Mouse (Mus musculus) forebrain, embryonic 14.5 days (tissue): ENCODE measurements at regions not wholly inside any gene's neighbourhood (a gene's known extent, or its start where the extent isn't known, plus 50 kb on each side); places are given as distances from the start of the nearest gene placed in this dataset.
A peak's percentile ranks its signal among the peaks of the same experiment; 100 is the strongest.

Experiments used
- ATAC-seq: fragments of 200-750 bp; cut with Nextera tagmentation; 2 replicates; pipeline ENCODE4 v1.8.0; 2017; ENCODE audit warnings: mild to moderate bottlenecking, moderate library complexity
- DNase-seq: peaks from one replicate; pipeline ENCODE4 v3.0.0-alpha.2; 2015; ENCODE audit warnings: low spot score
- H3K27ac ChIP-seq: fragments of 300-500 bp; sonication (generic); 2 replicates; pipeline ENCODE4 v1.5.1; 2014; ENCODE audit warnings: low read depth, mild to moderate bottlenecking, control low read depth, low read length, moderate library complexity
- H3K27me3 ChIP-seq: fragments of 300-500 bp; sonication (generic); replicated peaks from 2 replicates; pipeline ENCODE4 v1.6.1; 2014; ENCODE audit warnings: low read length, control low read depth, mixed read lengths; ENCODE audit not compliant: control insufficient read depth, insufficient read depth
- H3K36me3 ChIP-seq: fragments of 300-500 bp; sonication (generic); 2 replicates; pipeline ENCODE4 v1.6.1; 2014; ENCODE audit warnings: low read length, control low read depth; ENCODE audit not compliant: control insufficient read depth, insufficient read depth
- H3K4me1 ChIP-seq: fragments of 300-500 bp; sonication (generic); 2 replicates; pipeline ENCODE4 v1.6.1; 2014; ENCODE audit warnings: antibody characterized with exemption, low read length, control low read depth; ENCODE audit not compliant: control insufficient read depth, insufficient read depth
- H3K4me2 ChIP-seq: fragments of 300-500 bp; sonication (generic); 2 replicates; pipeline ENCODE4 v1.6.1; 2014; ENCODE audit warnings: mild to moderate bottlenecking, control low read depth, low read length
- H3K4me3 ChIP-seq: fragments of 300-500 bp; sonication (generic); 2 replicates; pipeline ENCODE4 v1.5.1; 2014; ENCODE audit warnings: low read depth, low read length, control low read depth
- H3K9ac ChIP-seq: fragments of 300-500 bp; sonication (generic); 2 replicates; pipeline ENCODE4 v1.6.1; 2014; ENCODE audit warnings: mild to moderate bottlenecking, low read length, control low read depth, moderate library complexity
- H3K9me3 ChIP-seq: fragments of 300-500 bp; sonication (generic); replicated peaks from 2 replicates; pipeline ENCODE4 v1.6.1; 2016; ENCODE audit warnings: low read length, control low read depth, mixed read lengths; ENCODE audit not compliant: control insufficient read depth
- WGBS: fragments of 180-500 bp; shearing (Covaris S2); extraction: QIAGEN DNeasy Blood & Tissue Kit; methylation state at CpG from one replicate; pipeline ENCODE4 v1.1.7; 2014; 5-methylcytosine and 5-hydroxymethylcytosine counted together

DNA sequence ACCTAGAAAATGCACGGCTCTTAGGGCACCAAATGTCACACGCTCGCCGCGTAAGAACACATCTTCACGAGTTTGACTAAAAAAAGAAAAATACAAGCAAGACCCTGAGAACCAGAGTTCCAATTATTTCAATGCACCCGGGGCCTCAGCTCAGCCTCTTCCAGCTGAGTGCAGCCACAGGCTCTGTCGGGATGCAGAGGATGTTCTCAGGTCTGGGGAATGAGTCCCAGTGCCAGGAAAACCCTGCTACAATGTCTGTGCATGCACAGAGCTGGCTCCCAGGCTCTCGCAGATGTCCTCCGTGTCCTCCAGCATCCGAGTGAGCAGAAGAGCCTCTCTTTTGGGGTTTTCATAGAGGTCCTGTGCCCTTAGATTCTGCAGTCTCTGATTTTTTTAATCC is 219.1 kb downstream of the Fndc1 start:
- DNase-seq (no peak), ATAC-seq (no peak)
- H3K27me3 ChIP-seq, result no peaks in the 10 kb centered on the region
- no peak overlapping the region for H3K9ac ChIP-seq
- H3K9me3 ChIP-seq, result no peaks in the 10 kb centered on the region
- H3K4me1 ChIP-seq, result no peaks in the 10 kb centered on the region
- WGBS, result 79% methylated on average over 11 of the region's 11 CpGs
- H3K4me3 ChIP-seq, result no peak overlapping the region
- H3K27ac ChIP-seq, result no peak overlapping the region
- H3K4me2 ChIP-seq, result no peak overlapping the region
- H3K36me3 ChIP-seq, result no peaks in the 10 kb centered on the region

DNA sequence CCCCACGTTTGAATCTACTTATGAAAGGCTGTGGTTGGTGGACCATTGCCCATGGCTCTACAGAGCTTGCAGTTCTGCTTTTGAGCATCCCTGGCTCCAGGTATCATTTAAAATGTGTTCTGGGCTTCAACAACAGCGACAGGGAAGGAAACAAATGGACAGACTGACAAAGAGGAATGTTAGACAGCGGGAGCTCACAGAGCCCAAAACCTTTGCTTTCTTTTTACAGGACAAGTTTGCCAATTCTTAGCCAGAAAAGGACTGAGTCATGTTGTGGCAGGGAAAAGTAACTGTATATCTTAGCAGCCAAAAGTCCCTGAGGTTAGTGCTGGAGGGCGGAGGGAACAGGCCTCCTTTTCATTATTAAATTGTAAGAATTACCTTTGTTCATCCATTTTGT is 219.7 kb downstream of the Fndc1 start:
- Histone ChIP-seq H3K4me3 (no peak overlapping the region), H3K27me3 (no peaks in the 10 kb centered on the region), H3K27ac (no peak overlapping the region), H3K9ac (no peak overlapping the region), H3K36me3 (no peaks in the 10 kb centered on the region), H3K4me1 (no peaks in the 10 kb centered on the region), H3K4me2 (no peak overlapping the region), H3K9me3 (no peaks in the 10 kb centered on the region)
- ATAC-seq (no peak), DNase-seq (no peak)
- WGBS, result 74% methylated on average over 4 of the region's 4 CpGs

- Histone ChIP-seq H3K27ac (no peak overlapping the region), H3K36me3 (no peaks in the 10 kb centered on the region), H3K9me3 (no peaks in the 10 kb centered on the region), H3K9ac (no peak overlapping the region), H3K4me1 (no peaks in the 10 kb centered on the region), H3K4me3 (no peak overlapping the region), H3K4me2 (no peak overlapping the region), H3K27me3 (no peaks in the 10 kb centered on the region)
- peak; percentile 14 for DNase-seq
- ATAC-seq, result no peak
- WGBS, result 34% methylated on average over 5 of the region's 5 CpGs
Observed at GRCm38 (mm10) chr17:7604813-7605504, 219.7 kb upstream of the Unc93a2 start.

- Histone ChIP-seq H3K27me3 (no peaks in the 10 kb centered on the region), H3K27ac (no peak overlapping the region), H3K4me1 (no peaks in the 10 kb centered on the region), H3K9me3 (no peaks in the 10 kb centered on the region), H3K4me3 (no peak overlapping the region), H3K9ac (no peak overlapping the region), H3K4me2 (no peak overlapping the region), H3K36me3 (no peaks in the 10 kb centered on the region)
- no peak for DNase-seq
- no peak for ATAC-seq
- WGBS, result 87% methylated on average over 3 of the region's 3 CpGs
Observed at GRCm38 (mm10) chr17:7604096-7604495, 218.8 kb upstream of the Unc93a2 start.

- no peaks in the 10 kb centered on the region for H3K36me3 ChIP-seq
- no peaks in the 10 kb centered on the region for H3K4me1 ChIP-seq
- ATAC-seq (no peak), DNase-seq (peak; percentile 9)
- no peaks in the 10 kb centered on the region for H3K9me3 ChIP-seq
- no peak overlapping the region for H3K27ac ChIP-seq
- 63% methylated on average over 2 of the region's 2 CpGs for WGBS
- no peak overlapping the region for H3K4me3 ChIP-seq
- H3K4me2 ChIP-seq, result no peak overlapping the region
- H3K9ac ChIP-seq, result no peak overlapping the region
- no peaks in the 10 kb centered on the region for H3K27me3 ChIP-seq
Observed at GRCm38 (mm10) chr17:7600555-7600954, 215.3 kb upstream of the Unc93a2 start.

- no peaks in the 10 kb centered on the region for H3K9me3 ChIP-seq
- 52% methylated on average over 2 of the region's 2 CpGs for WGBS
- peak; percentile 18 for DNase-seq
- H3K9ac ChIP-seq, result no peak overlapping the region
- no peaks in the 10 kb centered on the region for H3K27me3 ChIP-seq
- H3K4me3 ChIP-seq, result no peak overlapping the region
- ATAC-seq, result no peak
- H3K4me1 ChIP-seq, result no peaks in the 10 kb centered on the region
- H3K27ac ChIP-seq, result no peak overlapping the region
- no peak overlapping the region for H3K4me2 ChIP-seq
- no peaks in the 10 kb centered on the region for H3K36me3 ChIP-seq
Observed at GRCm38 (mm10) chr17:7597481-7597880, 212.2 kb upstream of the Unc93a2 start.

- WGBS, result 58% methylated on average over 3 of the region's 3 CpGs
- no peaks in the 10 kb centered on the region for H3K4me1 ChIP-seq
Observed at GRCm38 (mm10) chr17:7594801-7595200, 209.5 kb upstream of the Unc93a2 start.

GRCm38 (mm10) chr17:7592491-7592890 is 207.2 kb upstream of the Unc93a2 start:
- ATAC-seq (no peak), DNase-seq (no peak)
- no peak overlapping the region for H3K9ac ChIP-seq
- H3K9me3 ChIP-seq, result no peaks in the 10 kb centered on the region
- H3K36me3 ChIP-seq, result no peaks in the 10 kb centered on the region
- H3K4me2 ChIP-seq, result no peak overlapping the region
- no peaks in the 10 kb centered on the region for H3K4me1 ChIP-seq
- H3K27me3 ChIP-seq, result no peaks in the 10 kb centered on the region
- H3K27ac ChIP-seq, result no peak overlapping the region
- no peak overlapping the region for H3K4me3 ChIP-seq
- WGBS, result 84% methylated on average over 4 of the region's 4 CpGs

More at GRCm38 (mm10) chr17:7594801-7595200, 209.5 kb upstream of the Unc93a2 start:
- Histone ChIP-seq H3K4me2 (no peak overlapping the region), H3K36me3 (no peaks in the 10 kb centered on the region), H3K4me3 (no peak overlapping the region), H3K27ac (no peak overlapping the region), H3K9ac (no peak overlapping the region), H3K27me3 (no peaks in the 10 kb centered on the region), H3K9me3 (no peaks in the 10 kb centered on the region)
- DNase-seq (no peak), ATAC-seq (no peak)

GRCm38 (mm10) chr17:7582866-7583398 is 197.7 kb upstream of the Unc93a2 start:
- DNase-seq, result no peak
- Histone ChIP-seq H3K4me2 (no peak overlapping the region), H3K27ac (no peak overlapping the region), H3K9me3 (no peaks in the 10 kb centered on the region), H3K9ac (no peak overlapping the region), H3K27me3 (no peaks in the 10 kb centered on the region), H3K4me3 (no peak overlapping the region), H3K4me1 (no peaks in the 10 kb centered on the region), H3K36me3 (no peaks in the 10 kb centered on the region)
- ATAC-seq, result no peak
- 67% methylated on average over 4 of the region's 4 CpGs for WGBS
